In genomic region chr5:64581461-64581860, GRCm38 (mm10) we compare ENCODE assay signal across 9 mouse cellular contexts.
DNase-seq lines count a peak whose midpoint lies in the region; ATAC-seq and TF ChIP-seq lines count a peak whose summit lies in the region.
"Had no signal": no experiment of that assay in that cellular context is flagged by ENCODE, and none has a peak within 500 bp of the region (broad histone marks: within the 10 kb centered on the region; RNA-seq: fewer than 3 reads in every experiment).

No protein-coding gene starts in this region.

- peaks cover 25% of the 10 kb centered on the region for H3K4me1 ChIP-seq in lung, embryonic 14.5 days (ENCODE audit: insufficient read depth)

- WGBS in lung, embryonic 14.5 days: 49% methylated on average over 8 of the region's 8 CpGs

- TF ChIP-seq CTCF in lung, embryonic 14.5 days (IDR thresholded peaks at IDR 0.05; ENCODE audit: low read depth): peak; percentile 58

- ATAC-seq in lung, embryonic 14.5 days (ENCODE audit: insufficient read depth): peak; percentile 32; the same call in 1 of the 2 replicates

- no peaks in the 10 kb centered on the region for H3K36me3 ChIP-seq in lung, embryonic 14.5 days (ENCODE audit: insufficient read depth)
- H3K36me3 ChIP-seq: hindbrain, embryonic 15.5 days had no signal

- H3K9me3 ChIP-seq in lung, embryonic 14.5 days (ENCODE audit: low read depth, low read length): no peaks in the 10 kb centered on the region
- H3K9me3 ChIP-seq: hindbrain, embryonic 15.5 days had no signal

- intact Hi-C loops in heart, postnatal 36 days (cut with DNase I): loop anchor here (2.0 to 5.0 kb wide), 4 partner anchors 17 to 289 kb away; partner anchors contain the start of gene Klf3

- H3K4me3 ChIP-seq in lung, embryonic 14.5 days (ENCODE audit: low read depth, low read length): no peak overlapping the region
- H3K4me3 ChIP-seq: hindbrain, embryonic 15.5 days had no signal

- H3K27me3 ChIP-seq in lung, embryonic 14.5 days (ENCODE audit: insufficient read depth, low read length): no peaks in the 10 kb centered on the region
- H3K27me3 ChIP-seq: hindbrain, embryonic 15.5 days had no signal

- peak overlapping the region; percentile 3 for H3K27ac ChIP-seq in lung, embryonic 14.5 days (ENCODE audit: low read depth)
- H3K27ac ChIP-seq: hindbrain, embryonic 15.5 days had no signal

- peak; percentile 20 for DNase-seq in adrenal gland, adult 2 months
- DNase-seq in adrenal gland, postnatal 25 days: no peak
- DNase-seq in fibroblast of lung, adult 2 months (ENCODE audit: low read depth): peak; percentile 63
- DNase-seq in heart, postnatal 36 days: peak; percentile 73 to 76
- peak; percentile 80 for DNase-seq in lung, embryonic 14.5 days
- DNase-seq in left cerebral cortex, adult 18-20 months (ENCODE audit: low spot score in 2 of 2): no peak
- no peak for DNase-seq in spleen, postnatal 14 days (ENCODE audit: low spot score in 2 of 2)
- no peak for DNase-seq in frontal cortex, postnatal 36 days (ENCODE audit: low spot score in 2 of 2)

- H3K9ac ChIP-seq in lung, embryonic 14.5 days: no peak overlapping the region
- H3K9ac ChIP-seq: hindbrain, embryonic 15.5 days had no signal

- no peak overlapping the region for H3K4me2 ChIP-seq in lung, embryonic 14.5 days
- H3K4me2 ChIP-seq: hindbrain, embryonic 15.5 days had no signal

Comparison
In these comparisons a context has a peak if more than half of its experiments do, and no peak if none do; other contexts are left out.
1. DNase-seq: peak in adrenal gland, adult 2 months (single experiment), fibroblast of lung, adult 2 months (single experiment), heart, postnatal 36 days (2 of 2) and lung, embryonic 14.5 days (single experiment); none in adrenal gland, postnatal 25 days (single experiment), left cerebral cortex, adult 18-20 months (0 of 2), spleen, postnatal 14 days (0 of 2) and frontal cortex, postnatal 36 days (0 of 2).